Mouse (Mus musculus): ENCODE measurements around the gene Mapkapk3.
A peak's percentile ranks its signal among the peaks of the same experiment; 100 is the strongest.

The Mapkapk3 gene

GRCm38 (mm10) chr9:107288105-107288650, 1.5 kb downstream of the Mapkapk3 start:
- no peak for DNase-seq

- no peak for DNase-seq
Observed at GRCm38 (mm10) chr9:107287294-107287693, 2.4 kb downstream of the Mapkapk3 start.

- DNase-seq = peak; percentile 68
Observed at GRCm38 (mm10) chr9:107285009-107285408, 4.7 kb downstream of the Mapkapk3 start.

GRCm38 (mm10) chr9:107282951-107283350, 6.7 kb downstream of the Mapkapk3 start:
- no peak for DNase-seq

- DNase-seq = no peak
Observed at GRCm38 (mm10) chr9:107281241-107281987, 8.3 kb downstream of the Mapkapk3 start.

- no peak for DNase-seq
Observed at GRCm38 (mm10) chr9:107280322-107281027, 9.2 kb downstream of the Mapkapk3 start.

- peak; percentile 74 for DNase-seq
Observed at GRCm38 (mm10) chr9:107279378-107280321, 10.0 kb downstream of the Mapkapk3 start.

- peak; percentile 45 for DNase-seq
Observed at GRCm38 (mm10) chr9:107278527-107279377, 10.9 kb downstream of the Mapkapk3 start.

- DNase-seq = no peak
Observed at GRCm38 (mm10) chr9:107278126-107278525, 11.6 kb downstream of the Mapkapk3 start.

- no peak for DNase-seq
Observed at GRCm38 (mm10) chr9:107277603-107278002, 12.1 kb downstream of the Mapkapk3 start.

GRCm38 (mm10) chr9:107275710-107276109, 14.0 kb downstream of the Mapkapk3 start:
- no peak for DNase-seq

- DNase-seq = no peak
Observed at GRCm38 (mm10) chr9:107274751-107275150, 14.9 kb downstream of the Mapkapk3 start.

GRCm38 (mm10) chr9:107273184-107273583, 16.5 kb downstream of the Mapkapk3 start:
- no peak for DNase-seq

- no peak for DNase-seq
Observed at GRCm38 (mm10) chr9:107272284-107272683, 17.4 kb downstream of the Mapkapk3 start.

- no peak for DNase-seq
Observed at GRCm38 (mm10) chr9:107271177-107271938, 18.3 kb downstream of the Mapkapk3 start.

- DNase-seq = no peak
Observed at GRCm38 (mm10) chr9:107269772-107270171, 19.9 kb downstream of the Mapkapk3 start.

GRCm38 (mm10) chr9:107267721-107268402, 21.8 kb downstream of the Mapkapk3 start:
- no peak for DNase-seq

- DNase-seq = no peak
Observed at GRCm38 (mm10) chr9:107267028-107267427, 22.6 kb downstream of the Mapkapk3 start.

GRCm38 (mm10) chr9:107264731-107265130, 24.9 kb downstream of the Mapkapk3 start:
- no peak for DNase-seq

- no peak for DNase-seq
Observed at GRCm38 (mm10) chr9:107263912-107264311, 25.8 kb downstream of the Mapkapk3 start.

Measured in kidney, postnatal 10 days (tissue).